Mouse (Mus musculus) urinary bladder, postnatal 4 days (tissue): ENCODE results near the gene Slc6a6.

Source experiments
- DNase-seq, 2 experiments: peaks; one replicate each; pipeline ENCODE4 v3.0.0; 2021 to 2022; ENCODE audit warnings: low spot score in 2 of 2

Gene Slc6a6

DNA sequence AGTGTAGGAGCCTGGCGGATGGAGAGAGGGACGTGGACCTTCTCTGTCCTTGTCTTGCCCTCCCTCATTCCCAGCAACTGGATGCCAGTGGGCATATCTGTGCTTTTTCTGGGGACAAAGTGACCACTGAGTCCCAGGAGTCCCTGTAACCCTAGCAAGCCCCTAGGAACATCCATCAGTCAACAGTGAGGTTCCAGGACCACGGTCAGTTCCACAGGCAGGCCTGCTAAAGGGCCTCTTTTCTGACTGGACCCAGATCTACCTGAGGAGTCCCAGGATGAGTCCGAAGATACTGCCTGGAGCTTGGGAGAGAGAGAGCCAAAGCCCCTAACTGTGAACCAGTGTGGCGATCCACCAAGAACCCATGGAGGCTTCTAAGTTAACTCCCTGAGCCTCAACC, 90.1 kb downstream of the Slc6a6 start:
- DNase-seq, result no peak

DNA sequence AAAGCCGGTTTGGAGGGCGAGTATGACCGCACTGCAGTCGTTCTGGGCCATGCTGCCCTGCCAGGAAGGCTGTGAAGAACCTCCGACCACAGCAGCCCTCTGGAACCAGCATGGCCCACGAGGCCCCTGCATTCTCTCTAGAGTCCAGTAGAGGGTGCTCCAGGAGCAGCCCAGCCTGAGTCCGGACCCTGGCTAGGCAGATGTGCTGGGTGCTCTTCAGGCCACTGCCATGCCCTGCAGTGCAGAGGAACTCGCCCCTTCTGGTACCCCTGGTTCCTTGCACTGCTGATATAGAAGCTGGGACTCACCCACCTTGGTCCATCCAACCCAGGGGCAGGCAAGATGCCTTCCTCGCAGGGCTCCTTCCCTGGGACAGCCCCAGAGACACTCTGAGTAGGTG, 92.7 kb downstream of the Slc6a6 start:
- peak in 1 of 2 experiments; percentile 42 for DNase-seq

DNA sequence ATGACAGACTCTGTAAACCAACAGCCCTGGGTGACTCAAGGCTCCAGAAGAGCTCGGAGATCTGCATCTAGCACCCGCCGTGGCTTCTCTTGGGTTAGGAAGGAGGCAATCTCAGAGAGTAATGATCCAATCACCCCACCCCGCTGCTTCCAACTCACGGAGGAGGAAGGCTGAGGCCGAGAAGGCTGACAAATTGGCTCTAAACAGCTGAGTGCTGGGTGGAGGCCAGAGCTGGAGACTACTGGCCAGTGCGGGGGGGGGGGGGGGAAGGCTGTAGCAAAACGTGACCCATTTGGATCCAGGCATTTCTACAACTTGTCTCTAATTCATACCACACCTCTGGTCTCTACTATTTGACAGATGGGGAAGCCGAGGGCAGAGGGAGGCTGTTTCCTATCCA, 95.4 kb downstream of the Slc6a6 start:
- DNase-seq, result no peak

DNA sequence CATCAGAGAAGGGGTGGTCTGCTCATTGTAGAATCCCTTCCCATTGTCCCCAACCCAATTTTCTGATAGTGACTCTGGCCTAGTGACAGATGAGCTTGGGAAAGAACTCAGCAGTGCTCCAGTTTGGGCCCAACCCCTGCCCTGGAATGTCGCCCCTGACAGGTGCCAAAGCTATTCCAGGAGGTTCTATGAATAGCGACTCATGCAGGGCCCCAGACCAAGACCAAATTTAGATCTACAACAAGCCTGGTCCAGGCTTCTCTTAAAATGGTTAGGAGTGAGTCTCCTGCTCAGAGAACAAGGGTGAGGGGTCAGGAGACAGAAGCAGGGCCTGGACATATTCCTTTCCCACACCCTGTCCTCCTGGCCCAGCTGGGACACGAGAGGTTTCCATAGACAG, 101.2 kb downstream of the Slc6a6 start:
- no peak for DNase-seq

DNA sequence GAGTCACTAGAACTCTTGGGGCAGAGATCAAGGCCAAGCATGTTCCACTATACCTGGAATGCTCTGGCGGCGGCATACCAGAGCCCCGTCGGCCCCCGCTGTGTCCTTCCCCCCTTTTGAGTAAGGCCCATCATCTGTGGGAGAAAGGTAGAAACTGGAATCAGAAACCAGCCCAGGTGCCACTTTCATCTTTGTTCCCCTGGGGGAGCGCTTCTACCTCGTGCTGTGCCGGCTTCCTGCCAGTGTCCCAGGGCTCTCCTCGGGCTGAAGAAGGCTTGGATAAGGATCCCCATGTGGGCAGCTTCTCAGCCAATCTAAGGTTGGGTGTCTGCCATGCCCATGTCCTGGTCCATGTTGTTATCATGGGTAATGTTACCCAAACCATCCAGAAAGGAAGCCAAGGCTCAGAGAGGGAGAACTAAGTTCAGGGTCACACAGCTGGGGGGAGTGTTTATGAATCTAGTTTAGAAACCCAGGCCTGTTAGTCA, 104.5 kb downstream of the Slc6a6 start:
- no peak for DNase-seq

DNA sequence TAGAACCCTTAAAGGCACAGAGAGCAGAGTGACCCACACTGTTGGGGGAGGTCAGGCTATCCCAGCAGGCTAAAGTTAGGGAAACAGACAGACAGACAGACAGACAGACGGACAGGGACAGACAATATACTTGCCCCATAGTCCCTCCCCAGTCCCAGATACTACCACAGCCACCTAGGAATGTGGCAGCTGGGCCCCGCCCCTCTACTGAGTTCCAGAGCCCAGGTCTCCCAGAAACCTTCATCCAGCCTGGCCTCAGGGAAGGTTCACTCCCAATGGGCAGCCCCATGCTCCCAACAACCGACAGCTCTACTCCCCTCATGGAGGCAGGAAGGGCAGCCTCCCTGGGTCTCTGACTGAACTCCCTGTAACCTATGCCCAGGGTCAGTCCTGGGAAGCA, 111.8 kb downstream of the Slc6a6 start:
- DNase-seq, result no peak

DNA sequence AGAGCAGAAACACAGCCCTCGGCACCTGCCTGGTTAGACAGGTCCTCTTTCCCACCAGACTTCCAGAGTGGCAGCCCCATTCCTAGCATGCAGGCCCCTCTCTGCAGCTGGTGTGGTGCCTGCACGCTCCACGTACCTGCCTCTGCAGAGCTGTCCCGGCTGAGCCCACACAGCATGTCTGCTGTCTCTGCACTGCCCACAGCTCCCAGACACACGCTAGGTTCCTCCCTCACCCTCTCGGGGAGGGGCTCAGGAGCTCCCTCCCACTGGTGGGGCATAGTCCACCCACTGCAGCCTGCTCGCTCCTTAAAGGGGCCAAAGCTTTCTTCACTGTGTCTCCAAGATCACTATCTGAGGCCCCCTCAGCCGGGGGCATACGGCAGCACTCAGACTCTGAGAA, 112.2 kb downstream of the Slc6a6 start:
- no peak for DNase-seq

DNA sequence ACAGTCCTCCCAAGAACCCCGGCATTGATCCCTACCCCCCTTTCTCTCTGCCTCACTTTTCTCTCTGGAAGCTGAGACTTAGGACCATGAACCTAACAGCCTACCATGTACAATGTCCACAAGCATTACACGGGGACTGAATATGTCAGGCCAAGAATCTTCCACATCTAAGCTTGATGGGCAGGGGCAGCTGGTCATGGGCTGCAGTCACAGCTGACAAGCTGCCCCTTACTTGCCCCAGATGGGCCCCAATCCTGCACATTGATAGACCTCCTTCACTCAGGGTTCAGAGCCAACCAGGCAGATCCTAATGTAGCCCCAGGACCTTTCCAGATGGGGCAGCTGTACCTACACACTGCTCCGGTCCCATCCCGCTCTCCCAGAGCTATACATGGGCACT, 112.9 kb downstream of the Slc6a6 start:
- no peak for DNase-seq

DNA sequence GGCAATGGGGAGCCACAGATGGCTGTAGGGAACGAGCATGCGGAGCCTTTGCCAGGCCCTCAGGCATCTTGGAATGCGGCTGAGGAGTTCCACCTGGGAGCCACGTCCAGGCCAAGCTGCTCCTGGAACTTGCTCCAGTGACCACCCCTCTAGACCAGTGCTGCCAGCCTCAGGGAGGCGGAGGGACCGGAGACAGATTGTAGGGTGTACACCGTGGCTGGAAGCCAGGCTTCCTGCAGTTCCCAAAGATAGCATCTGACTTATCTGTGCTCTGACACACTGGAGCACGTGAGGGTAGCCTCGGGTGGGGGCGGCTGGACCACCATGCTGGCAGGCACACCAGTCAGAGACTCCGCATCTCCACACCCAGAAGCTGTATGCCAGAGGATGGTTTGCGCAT, 114.6 kb downstream of the Slc6a6 start:
- DNase-seq, result no peak

DNA sequence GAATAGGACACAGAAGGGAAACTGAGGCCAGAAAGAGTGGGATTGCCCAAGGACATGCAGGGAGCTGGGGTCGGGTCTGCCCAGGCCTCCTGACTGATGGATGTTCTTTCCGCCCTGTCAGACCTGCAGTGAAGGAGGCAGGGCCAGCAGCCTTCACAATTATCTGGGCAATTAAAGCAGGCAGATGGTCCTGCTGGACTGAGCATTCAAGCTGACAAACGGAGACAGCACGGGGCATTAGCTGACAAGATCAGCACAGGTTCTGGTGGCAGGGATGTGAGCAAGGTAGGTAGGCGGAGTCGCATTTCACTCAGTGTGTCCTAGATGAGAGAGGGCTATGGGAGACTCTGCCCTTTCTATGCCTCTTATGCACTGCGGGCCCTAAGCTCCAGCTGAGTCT, 120.3 kb downstream of the Slc6a6 start:
- no peak for DNase-seq

DNA sequence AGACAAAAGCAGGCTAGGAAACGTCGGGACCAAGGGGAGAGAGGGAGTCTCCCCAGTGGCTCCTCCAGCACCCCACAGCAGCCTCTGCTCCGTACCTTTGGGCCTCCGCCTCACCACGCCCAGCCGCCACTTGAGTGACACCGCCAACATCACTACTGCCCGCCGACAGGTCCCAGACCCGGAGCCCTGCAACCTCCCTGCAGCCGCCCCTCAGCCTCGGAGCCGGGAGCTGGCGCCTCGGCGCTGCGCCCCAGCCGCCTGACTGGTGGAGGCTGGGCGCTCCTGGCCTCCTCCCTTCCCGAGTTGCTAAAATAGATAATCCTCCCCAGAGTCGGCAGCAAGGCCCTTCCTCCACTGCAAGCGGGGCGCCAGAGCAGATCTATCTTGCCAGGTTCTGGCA, 123.3 kb downstream of the Slc6a6 start:
- DNase-seq, result no peak

DNA sequence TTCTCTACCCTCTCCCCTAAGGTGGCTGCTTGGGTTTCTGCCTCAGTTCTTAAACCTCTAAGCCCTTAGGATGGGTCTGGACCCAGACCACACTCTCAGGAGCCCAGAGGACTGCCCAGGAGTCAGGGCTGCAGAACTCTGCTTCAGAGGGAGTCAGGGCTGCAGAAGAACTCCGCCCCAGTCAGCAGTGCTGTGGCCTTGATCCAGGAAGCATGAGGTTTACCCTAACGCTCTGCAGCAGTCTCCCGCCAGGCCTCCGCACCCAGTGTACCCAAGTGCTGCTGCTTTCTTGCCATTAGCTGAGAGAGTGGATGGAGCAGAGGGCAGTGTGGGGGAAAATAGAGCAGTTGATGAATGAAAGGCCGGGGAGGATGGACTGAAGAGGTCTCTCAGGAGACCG, 124.2 kb downstream of the Slc6a6 start:
- no peak for DNase-seq
